Mouse (Mus musculus): ENCODE data around the gene Npb. TPM values are rescaled to one million over a fixed set of nuclear protein-coding genes. Genes with fewer than 3 reads are reported as not detected.

The Npb gene
- total RNA-seq, 2 experiments from 2014 or later, result not detected

GRCm38 (mm10) chr11:120610477-120611046, 2.3 kb downstream of the Npb start:
- intact Hi-C loops (cut with DNase I), result no loop called here

DNA sequence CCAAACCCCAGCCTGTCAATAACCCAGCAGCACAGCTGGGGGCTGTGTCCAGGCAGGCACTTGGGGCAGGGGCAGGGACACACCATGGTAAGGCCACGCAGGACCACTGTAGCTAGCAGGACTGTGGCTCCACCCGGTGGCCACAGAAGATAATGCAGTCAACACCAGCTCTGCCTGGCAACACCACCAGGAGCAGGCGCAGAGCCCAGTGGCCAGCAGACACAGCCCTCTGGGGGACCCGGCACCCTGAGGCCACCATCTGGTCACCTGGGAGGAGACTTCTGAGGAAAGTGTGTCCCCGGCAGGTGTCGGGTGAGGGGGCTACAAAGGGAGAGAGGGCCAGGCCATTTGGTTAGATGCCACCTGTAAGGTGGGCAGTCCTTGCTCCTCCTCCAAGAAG, 4.5 kb downstream of the Npb start:
- DNase-seq (ENCODE audit: low spot score in 2 of 2), result peak; percentile 54 to 55
- intact Hi-C loops (cut with DNase I), result loop anchor here (2.0 kb wide), 1 partner anchor 124 kb away; no protein-coding TSS in a partner anchor

More at GRCm38 (mm10) chr11:120610477-120611046, 2.3 kb downstream of the Npb start:
- no peak for DNase-seq (ENCODE audit: low spot score in 2 of 2)

DNA sequence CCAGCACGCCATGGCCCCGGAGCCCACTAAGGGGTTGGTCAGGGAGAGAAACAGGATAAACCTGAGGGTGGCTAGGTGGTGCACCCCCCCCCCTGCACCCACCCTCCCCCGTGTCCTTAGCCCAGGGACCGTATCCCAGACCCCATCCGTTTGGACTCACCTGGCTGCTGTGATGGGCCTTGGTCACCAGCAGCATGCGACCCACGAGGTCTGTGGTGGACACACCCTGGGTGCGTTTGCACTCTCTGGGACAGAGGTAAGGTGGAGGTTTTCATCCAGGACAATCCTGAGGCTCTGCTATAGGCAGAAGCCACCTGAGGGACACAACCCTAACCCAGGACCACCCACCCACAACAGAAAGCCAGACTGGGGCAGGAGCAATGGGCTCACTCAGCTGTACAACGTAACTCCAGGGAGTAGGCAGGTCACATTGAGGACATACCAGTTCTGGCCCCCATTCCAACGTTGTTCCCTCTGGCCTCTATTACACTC, 5.2 kb downstream of the Npb start:
- no peak for DNase-seq (ENCODE audit: low spot score in 2 of 2)
- intact Hi-C loops (cut with DNase I), result loop anchor here (2.0 kb wide), 1 partner anchor 125 kb away; no protein-coding TSS in a partner anchor

- DNase-seq (ENCODE audit: low spot score in 2 of 2), result no peak
- intact Hi-C loops (cut with DNase I), result loop anchor here (2.0 kb wide), 1 partner anchor 125 kb away; no protein-coding TSS in a partner anchor
Observed at GRCm38 (mm10) chr11:120613976-120614375, 5.7 kb downstream of the Npb start.

DNA sequence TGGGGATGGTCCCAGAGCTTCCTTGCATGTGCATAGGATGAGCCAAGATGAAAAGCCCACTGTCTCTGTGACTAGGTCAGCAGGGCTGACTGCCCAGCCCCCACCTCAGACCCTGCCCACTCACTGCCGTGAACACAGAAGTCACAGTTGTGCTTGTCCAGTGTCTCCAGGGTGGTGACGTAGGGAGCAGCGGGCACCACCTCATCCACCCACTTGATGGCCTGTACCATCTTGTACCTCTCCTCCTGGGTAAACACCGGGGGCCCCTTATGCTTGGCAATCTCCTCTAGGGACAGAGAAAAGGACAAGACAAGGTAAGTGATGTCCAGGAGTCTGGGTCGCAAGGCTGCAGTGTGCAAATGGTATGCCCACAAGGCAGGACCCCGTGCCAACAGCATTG, 6.9 kb downstream of the Npb start:
- no peak for DNase-seq (ENCODE audit: low spot score in 2 of 2)
- intact Hi-C loops (cut with DNase I), result loop anchor here (5.0 kb wide), 1 partner anchor 162 kb away; no protein-coding TSS in a partner anchor

DNA sequence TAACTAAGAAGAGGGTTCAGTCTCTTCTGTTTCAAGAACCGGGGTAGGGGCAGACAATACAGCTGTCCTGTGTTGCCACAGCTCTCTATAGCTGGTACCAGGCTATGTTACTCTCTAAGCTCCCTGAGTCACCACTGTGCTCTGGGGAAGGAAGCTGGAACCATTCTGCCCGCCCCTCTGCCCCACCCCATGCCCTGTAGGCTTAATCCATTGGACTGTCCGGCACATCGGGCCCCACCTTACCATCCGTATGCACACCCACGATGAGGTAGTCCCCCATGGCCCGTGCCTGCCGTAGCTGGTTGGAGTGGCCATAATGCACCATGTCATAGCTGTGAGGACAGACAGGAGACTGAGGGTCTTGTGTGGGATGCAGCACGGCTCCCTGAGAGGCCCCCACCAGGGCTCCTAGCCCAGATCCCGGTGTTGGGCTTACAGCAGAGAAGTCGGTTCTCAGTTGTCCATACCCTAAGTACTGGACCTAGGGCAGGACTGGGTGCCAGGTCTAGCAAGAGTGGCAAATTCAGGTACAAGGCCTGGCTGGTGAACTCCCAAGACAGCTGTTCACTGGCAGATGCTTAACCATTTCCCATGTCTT, 7.4 kb downstream of the Npb start:
- intact Hi-C loops (cut with DNase I), result loop anchor here (5.0 kb wide), 1 partner anchor 162 kb away; no protein-coding TSS in a partner anchor

DNA sequence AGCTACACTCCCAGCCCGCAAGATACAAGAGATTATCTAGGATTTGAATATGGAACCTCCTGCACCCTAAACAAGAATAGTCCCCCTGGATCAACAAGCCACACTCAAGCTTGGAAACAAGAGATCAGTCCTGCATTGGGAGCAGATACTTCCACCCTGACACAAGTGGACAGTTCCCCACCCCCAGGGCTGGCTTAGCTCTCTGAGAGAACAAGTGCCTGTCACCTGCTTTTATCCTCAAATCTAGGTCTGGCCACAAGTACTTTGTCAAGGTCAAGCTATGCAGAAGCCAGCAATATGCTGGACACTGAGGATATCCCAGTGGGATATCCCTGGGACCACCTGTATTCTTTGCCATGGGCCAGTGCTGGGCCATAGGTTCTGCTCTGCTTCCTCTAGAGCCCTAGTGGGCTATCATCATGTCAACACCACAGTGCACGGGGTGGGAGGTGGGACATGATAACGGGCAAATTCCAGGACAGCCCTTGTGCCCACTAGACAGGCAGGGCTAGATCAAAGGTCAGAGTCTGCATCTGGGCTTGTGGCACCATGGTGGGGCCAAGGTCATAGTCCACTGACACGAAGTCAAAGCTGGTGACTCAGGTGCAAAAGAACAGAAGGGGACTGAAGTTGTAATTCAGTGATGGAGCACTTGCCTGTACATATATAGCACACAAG, 8.5 kb downstream of the Npb start:
- intact Hi-C loops (cut with DNase I), result loop anchor here (5.0 kb wide), 1 partner anchor 161 kb away; no protein-coding TSS in a partner anchor
- no peak for DNase-seq (ENCODE audit: low spot score in 2 of 2)

More for the DNA sequence above, 7.4 kb downstream of the Npb start:
- DNase-seq (ENCODE audit: low spot score in 2 of 2), result no peak

GRCm38 (mm10) chr11:120617519-120618112, 9.3 kb downstream of the Npb start, which contains the start of gene Pcyt2:
TSS of gene Pcyt2 (minus strand) at chr11:120617936.
- DNase-seq (ENCODE audit: low spot score in 2 of 2), result peak; percentile 90 to 94
- intact Hi-C loops (cut with DNase I), result loop anchor here (5.0 kb wide), 1 partner anchor 160 kb away; no protein-coding TSS in a partner anchor

DNA sequence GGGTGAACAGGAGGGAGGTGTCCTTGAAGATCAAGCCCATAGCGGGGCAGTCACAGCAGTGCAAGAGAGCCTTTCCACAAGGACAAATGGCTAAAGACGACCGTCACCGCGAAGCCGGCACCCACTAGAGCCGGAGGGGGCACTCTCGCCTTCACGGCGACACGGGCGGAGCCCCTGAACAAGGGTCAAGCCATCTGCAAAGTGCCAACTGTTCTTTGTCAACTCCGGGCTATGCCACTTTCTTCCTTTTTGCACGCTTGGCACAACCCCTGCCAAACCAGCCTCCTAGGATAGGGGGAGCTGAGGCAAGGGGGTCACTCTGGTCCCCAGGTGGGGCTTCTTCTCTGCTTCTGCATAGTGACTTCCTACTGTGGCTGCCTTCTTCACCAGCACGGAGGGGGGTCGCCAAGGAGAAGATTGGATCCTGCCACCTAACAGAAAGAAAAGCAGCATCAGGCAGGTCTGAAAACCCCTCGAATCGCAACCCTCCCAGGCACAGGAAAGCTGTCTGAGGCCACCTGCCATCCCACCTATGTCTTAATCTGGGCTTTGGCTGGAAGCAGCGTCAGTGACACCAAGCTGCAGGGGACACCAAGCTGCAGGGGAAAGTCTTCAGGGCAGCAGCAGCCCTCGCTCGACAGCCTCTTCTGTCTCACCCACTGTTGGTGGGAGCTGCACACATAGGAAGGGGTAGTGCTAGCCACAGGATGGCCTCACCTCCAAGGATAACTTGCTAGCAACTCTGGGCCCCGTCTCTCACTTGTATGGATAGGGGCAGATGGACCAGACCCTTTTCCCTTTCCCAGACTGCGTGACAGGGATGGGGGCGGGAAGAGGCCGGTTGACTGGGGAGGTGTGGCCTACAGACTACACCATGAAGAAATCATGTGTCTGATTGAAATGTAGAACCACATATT, 10.6 kb downstream of the Npb start:
- no peak for DNase-seq (ENCODE audit: low spot score in 2 of 2)
- intact Hi-C loops (cut with DNase I), result loop anchor here (5.0 kb wide), 1 partner anchor 158 kb away; no protein-coding TSS in a partner anchor

DNA sequence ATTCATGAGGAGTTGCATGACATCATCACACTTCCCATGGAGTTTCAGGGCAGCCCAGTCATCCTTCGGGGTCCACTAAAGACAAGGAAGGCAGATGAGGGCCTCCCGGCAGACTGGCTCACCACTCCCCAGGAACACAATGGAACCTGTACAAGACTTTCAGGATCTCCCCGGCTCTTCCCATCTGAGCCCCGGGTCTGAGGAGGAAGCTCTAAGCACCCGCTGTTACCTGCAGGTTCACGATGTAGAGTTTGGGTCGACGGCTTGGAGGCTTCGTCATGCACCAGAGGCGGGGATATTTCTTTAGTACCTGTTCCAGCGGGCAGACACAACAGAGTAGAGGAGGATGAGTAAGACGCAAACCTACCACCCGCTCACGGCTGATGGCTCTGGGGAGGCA, 11.9 kb downstream of the Npb start:
- intact Hi-C loops (cut with DNase I), result no loop called here
- no peak for DNase-seq (ENCODE audit: low spot score in 2 of 2)

- no peak for DNase-seq (ENCODE audit: low spot score in 2 of 2)
- intact Hi-C loops (cut with DNase I), result no loop called here
Observed at GRCm38 (mm10) chr11:120622805-120623204, 14.5 kb downstream of the Npb start.

- intact Hi-C loops (cut with DNase I), result loop anchor here (2.0 kb wide), 1 partner anchor 89 kb away; the partner anchor contains the start of genes Cenpx and Lrrc45
- DNase-seq (ENCODE audit: low spot score in 2 of 2), result peak; percentile 54 to 62
Observed at GRCm38 (mm10) chr11:120623961-120624679, 15.8 kb downstream of the Npb start.

DNA sequence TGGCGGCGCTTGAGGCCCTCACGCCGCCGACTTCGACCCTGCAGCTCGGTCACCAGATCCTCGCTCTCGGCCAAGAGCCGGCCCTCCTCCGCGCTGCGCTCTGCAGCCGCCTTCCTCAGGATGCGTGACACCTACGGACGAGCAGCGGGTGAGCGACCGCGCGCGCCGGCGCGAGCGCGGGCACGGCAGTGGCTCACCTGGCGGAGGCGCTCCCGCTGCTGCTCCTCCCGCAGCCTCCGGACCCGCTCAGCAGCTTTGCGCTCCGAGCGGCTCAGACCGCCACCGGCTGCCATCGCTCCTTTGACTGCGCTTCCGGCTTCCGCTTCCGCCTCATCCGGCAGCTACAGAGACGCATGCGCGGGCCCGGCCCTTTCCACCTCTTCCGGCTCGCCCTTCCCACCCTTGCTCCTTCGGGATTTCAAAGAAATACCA, 16.4 kb downstream of the Npb start:
- DNase-seq (ENCODE audit: low spot score in 2 of 2), result peak; percentile 85 to 88
- intact Hi-C loops (cut with DNase I), result loop anchor here (2.0 kb wide), 1 partner anchor 88 kb away; the partner anchor contains the start of genes Cenpx and Lrrc45

DNA sequence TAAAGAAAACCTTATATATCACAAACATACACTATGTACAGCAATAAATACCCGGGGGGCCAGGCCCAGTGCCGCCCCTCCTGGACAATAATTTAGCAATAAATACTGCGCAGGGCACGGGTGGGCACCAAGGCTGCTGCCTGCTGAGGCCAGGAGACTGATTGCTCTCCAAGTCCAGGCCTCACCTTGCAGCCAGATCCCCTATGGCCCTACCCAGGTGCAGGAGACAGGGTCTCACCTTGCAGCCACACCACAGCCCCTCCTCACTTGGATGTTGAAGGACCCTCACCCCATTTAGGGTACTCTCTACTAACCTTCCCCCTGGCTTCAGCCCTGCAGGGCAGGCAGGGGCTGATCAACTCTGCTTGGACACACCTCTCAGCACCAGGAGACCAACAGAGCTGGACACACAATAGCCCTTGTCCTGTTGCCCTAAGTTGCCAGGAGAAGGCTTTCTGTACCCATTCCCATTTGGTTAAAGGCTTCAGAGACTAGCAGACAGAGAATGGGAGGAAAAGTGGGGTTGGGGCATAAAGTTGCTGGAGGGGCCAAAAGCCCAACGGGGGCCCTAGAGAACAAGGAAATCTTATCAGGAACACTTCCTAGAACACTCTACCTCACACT, 17.0 kb downstream of the Npb start, which contains the start of gene Sirt7:
Gene Sirt7, minus strand, starts transcription at position 89 of the 624 bp plus-strand sequence.
- intact Hi-C loops (cut with DNase I), result loop anchor here (2.0 kb wide), 1 partner anchor 88 kb away; the partner anchor contains the start of genes Cenpx and Lrrc45
- DNase-seq (ENCODE audit: low spot score in 2 of 2), result no peak

- no peak for DNase-seq (ENCODE audit: low spot score in 2 of 2)
- intact Hi-C loops (cut with DNase I), result no loop called here
Observed at GRCm38 (mm10) chr11:120626785-120627467, 18.6 kb downstream of the Npb start.

DNA sequence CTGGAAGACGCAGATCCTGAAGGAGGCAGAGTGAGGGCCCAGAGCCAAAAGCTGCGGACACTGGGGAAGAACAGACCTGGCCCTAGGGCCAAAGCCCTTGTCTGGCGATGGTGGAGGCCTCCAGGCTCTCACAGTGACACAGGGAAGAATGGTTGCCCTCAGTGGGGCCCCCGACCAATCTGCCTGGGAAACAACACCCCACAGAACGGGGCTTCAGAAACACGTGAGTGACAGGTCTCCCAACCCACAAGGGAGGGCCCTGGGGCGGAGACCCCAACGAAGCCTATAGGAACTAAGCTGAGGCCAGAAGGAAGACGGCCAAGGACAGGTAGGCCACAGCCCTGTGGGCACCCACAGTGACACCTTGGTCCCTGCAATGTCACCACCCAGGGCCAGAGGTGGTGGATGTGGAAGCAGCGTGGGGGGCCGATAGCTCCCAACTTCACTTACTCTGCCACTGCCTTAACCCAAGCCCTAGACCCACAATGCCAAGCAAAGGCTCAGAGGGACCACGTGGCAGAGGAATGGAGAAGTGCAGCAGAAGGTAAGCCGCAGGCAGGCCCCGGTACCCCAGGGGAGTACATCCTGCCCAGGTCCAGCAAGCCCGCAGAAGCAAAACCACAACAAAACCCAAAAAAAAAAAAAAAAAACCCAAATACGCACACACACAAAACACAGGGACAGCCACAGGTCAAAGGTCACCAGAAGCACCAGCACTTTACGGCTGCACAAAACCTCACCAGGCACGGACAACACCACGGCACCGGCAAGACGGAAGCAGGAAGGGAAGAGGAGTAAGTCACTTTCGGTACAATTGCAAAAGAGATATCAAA, 19.4 kb downstream of the Npb start:
- no peak for DNase-seq (ENCODE audit: low spot score in 2 of 2)
- intact Hi-C loops (cut with DNase I), result no loop called here

Measured in left cerebral cortex, postnatal 25 days (tissue).